Mouse (Mus musculus) neural tube, embryonic 12.5 days (tissue): Measurements from ENCODE around the gene Shisa6. TPM values are rescaled to one million over a fixed set of nuclear protein-coding genes. Genes with fewer than 3 reads are reported as not detected.

ENCODE experiments used
- ATAC-seq: fragments of 200-750 bp; cut with Nextera tagmentation; 2 replicates; pipeline ENCODE4 v1.8.0; 2017; ENCODE audit warnings: low read depth, mild to moderate bottlenecking, moderate TSS enrichment, moderate library complexity; ENCODE audit not compliant: low FRiP score
- H3K27ac ChIP-seq: fragments of 300-500 bp; sonication (generic); 2 replicates; pipeline ENCODE4 v1.5.1; 2016
- H3K27me3 ChIP-seq: fragments of 300-500 bp; sonication (generic); replicated peaks from 2 replicates; pipeline ENCODE4 v1.6.1; 2016; ENCODE audit warnings: mild to moderate bottlenecking
- H3K36me3 ChIP-seq: fragments of 300-500 bp; sonication (generic); 2 replicates; pipeline ENCODE4 v1.6.1; 2016; ENCODE audit warnings: mild to moderate bottlenecking
- H3K4me1 ChIP-seq: fragments of 300-500 bp; sonication (generic); 2 replicates; pipeline ENCODE4 v1.6.1; 2016
- H3K4me2 ChIP-seq: fragments of 300-500 bp; sonication (generic); replicated peaks from 2 replicates; pipeline ENCODE4 v1.6.1; 2016; ENCODE audit warnings: mild to moderate bottlenecking
- H3K4me3 ChIP-seq: fragments of 300-500 bp; sonication (generic); 2 replicates; pipeline ENCODE4 v1.5.1; 2016
- H3K9ac ChIP-seq: fragments of 300-500 bp; sonication (generic); 2 replicates; pipeline ENCODE4 v1.6.1; 2016; ENCODE audit warnings: mild to moderate bottlenecking
- H3K9me3 ChIP-seq: fragments of 300-500 bp; sonication (generic); 2 replicates; pipeline ENCODE4 v1.6.1; 2016; ENCODE audit warnings: mild to moderate bottlenecking
- WGBS: fragments of 180-500 bp; shearing (Covaris S2); methylation state at CpG from one replicate; pipeline ENCODE4 v1.1.7; 2016; 5-methylcytosine and 5-hydroxymethylcytosine counted together
- polyA plus RNA-seq: library from polyadenylated mRNA; unstranded; fragments of >200 nt; fragmentation: Nextera tagmentation; extraction: Ambion mirVana; gene quantifications from 2 replicates; pipeline ENCODE4 v1.2.1, GENCODE M21; 2016

Gene Shisa6
- polyA plus RNA-seq, 1 experiment from 2014 or later: 3.3 TPM

DNA sequence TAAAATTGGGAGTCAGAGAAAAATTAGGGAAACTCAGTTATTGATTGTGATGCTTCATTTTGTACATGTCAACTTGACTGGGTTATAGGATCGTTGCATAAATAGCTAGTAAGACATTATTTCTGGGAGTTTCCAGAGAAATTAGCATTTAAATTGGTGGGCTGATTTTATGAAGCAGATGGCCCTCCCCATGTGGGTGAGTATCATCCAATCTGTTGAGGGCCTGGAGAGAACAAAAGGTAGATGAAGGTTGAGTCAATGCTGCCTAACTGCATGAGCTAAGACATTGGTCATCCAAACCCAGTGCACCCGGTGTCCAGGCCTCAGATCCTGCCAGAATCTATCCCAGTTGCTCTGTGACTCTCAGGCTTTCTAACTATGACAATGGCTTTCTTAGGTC is 337.6 kb downstream of the Shisa6 start:
- no peak overlapping the region for H3K4me3 ChIP-seq
- H3K4me1 ChIP-seq: no peaks in the 10 kb centered on the region
- 81% methylated on average over 2 of the region's 2 CpGs for WGBS
- H3K9ac ChIP-seq: no peak overlapping the region
- no peaks in the 10 kb centered on the region for H3K9me3 ChIP-seq
- no peak overlapping the region for H3K27ac ChIP-seq
- no peaks in the 10 kb centered on the region for H3K36me3 ChIP-seq
- no peaks in the 10 kb centered on the region for H3K27me3 ChIP-seq
- H3K4me2 ChIP-seq: no peak overlapping the region
- ATAC-seq: no peak

DNA sequence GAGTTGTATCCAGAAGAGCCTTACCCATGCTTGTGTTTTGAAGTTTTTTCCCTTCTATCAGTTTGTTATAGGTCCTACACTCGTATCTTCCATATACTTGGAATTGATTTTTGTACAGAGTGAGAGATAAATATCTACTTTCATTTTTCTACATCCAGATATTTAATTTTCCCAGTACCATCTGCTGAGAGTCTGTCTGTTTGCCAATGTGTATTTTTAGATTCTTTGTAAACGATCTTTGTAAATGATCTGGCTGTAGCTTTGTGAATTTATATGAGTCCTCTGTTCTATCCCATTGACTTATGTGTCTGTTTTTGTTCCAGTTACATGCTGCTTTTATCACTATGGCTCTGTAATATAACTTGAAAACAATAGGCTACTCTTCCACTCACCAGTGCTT is 348.0 kb downstream of the Shisa6 start:
- Histone ChIP-seq H3K9ac (no peak overlapping the region), H3K36me3 (no peaks in the 10 kb centered on the region), H3K4me2 (no peak overlapping the region), H3K4me3 (no peak overlapping the region), H3K27ac (no peak overlapping the region), H3K9me3 (no peaks in the 10 kb centered on the region), H3K4me1 (no peaks in the 10 kb centered on the region), H3K27me3 (no peaks in the 10 kb centered on the region)
- WGBS: 76% methylated on average over 2 of the region's 2 CpGs
- no peak for ATAC-seq

DNA sequence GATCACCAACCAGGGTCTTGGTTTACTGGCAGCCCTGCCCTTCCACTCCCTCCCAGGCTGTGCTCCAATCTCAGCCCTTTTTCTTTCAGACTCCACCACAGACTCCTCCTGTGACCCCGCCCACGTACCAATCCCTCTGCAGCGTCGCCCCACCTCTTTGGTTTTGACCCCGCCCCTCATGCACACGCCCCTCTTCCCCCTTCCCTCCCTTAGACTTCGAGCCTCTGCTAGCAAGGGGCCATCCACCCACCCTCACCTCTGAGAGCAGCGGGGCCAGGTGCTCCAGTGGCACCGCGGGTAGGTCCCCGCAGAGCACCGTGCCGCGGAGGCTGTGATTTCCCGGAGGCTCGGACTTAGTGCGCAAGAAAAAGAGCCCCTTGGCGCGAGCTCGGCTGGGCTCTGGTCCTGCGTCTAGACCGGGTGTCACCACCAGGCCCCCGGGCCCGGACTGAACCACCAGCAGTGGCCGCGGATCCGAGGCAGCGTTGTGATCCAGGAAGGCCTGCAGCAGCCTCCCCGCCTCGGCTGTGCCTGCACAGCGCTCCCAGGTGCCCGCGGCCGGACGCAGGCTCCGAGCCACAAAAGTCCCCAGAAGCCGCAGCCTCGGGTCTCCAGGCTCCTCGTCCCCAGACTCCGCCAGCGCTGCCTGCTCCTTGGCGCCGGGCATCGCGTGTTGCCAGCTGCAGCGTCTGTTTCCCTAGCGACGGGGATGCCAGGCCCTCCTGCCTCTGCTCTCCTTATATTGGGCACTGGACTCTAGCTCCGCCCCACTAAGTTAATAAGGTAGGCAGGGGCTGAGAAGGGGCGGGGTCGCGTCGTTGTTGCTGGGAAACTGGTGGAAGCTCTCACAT is 357.7 kb downstream of the Shisa6 start, which contains the start of gene Dnah9:
Gene Dnah9 (minus strand): TSS at position 751 of the 851 bp plus-strand sequence.
- under 1% methylated on average over 53 of the region's 53 CpGs for WGBS
- H3K27ac ChIP-seq: peak within 1 kb of the TSS; percentile 33; the same call in 1 of the 2 replicates
- H3K9me3 ChIP-seq: no peaks in the 10 kb centered on the region
- peaks cover 10% of the 10 kb centered on the region; the same call in 1 of the 2 replicates for H3K4me1 ChIP-seq
- peak; percentile 98 for ATAC-seq
- H3K4me2 ChIP-seq: peak within 1 kb of the TSS; percentile 92
- no peaks in the 10 kb centered on the region for H3K36me3 ChIP-seq
- H3K27me3 ChIP-seq: no peaks in the 10 kb centered on the region
- peak within 1 kb of the TSS; percentile 56 for H3K4me3 ChIP-seq
- peak within 1 kb of the TSS; percentile 61 for H3K9ac ChIP-seq

GRCm38 (mm10) chr11:66164022-66164421 is 361.7 kb downstream of the Shisa6 start:
- H3K4me1 ChIP-seq: peaks cover 10% of the 10 kb centered on the region; the same call in 1 of the 2 replicates
- no peak overlapping the region for H3K9ac ChIP-seq
- H3K27me3 ChIP-seq: no peaks in the 10 kb centered on the region
- no peaks in the 10 kb centered on the region for H3K9me3 ChIP-seq
- no peak for ATAC-seq
- H3K4me2 ChIP-seq: no peak overlapping the region
- no peak overlapping the region for H3K4me3 ChIP-seq
- H3K27ac ChIP-seq: no peak overlapping the region
- 80% methylated on average over 2 of the region's 2 CpGs for WGBS
- H3K36me3 ChIP-seq: no peaks in the 10 kb centered on the region
